Mouse (Mus musculus) right cerebral cortex, adult 2 months (tissue): ENCODE measurements around the gene Zswim3.

Experiments used
- DNase-seq, 2 experiments: peaks; one replicate each; pipeline ENCODE4 v3.0.0; 2021 to 2022; ENCODE audit warnings: low spot score in 2 of 2

Zswim3 gene

GRCm38 (mm10) chr2:164804533-164805331 lies at the start of gene Zswim3, which contains the start of gene Acot8:
Zswim3 (plus strand) TSS chr2:164805098.
Acot8 (minus strand) TSS chr2:164804882.
- DNase-seq: peak; percentile 99 to 100

- no peak for DNase-seq
Observed at GRCm38 (mm10) chr2:164757841-164758240, 47.1 kb upstream of the Zswim3 start.

- DNase-seq: no peak
Observed at GRCm38 (mm10) chr2:164758692-164759091, 46.2 kb upstream of the Zswim3 start.

GRCm38 (mm10) chr2:164760059-164760833 lies 44.7 kb upstream of the Zswim3 start:
- DNase-seq: no peak

- DNase-seq: no peak
Observed at GRCm38 (mm10) chr2:164761502-164761901, 43.4 kb upstream of the Zswim3 start.

- no peak for DNase-seq
Observed at GRCm38 (mm10) chr2:164761971-164762370, 42.9 kb upstream of the Zswim3 start.

GRCm38 (mm10) chr2:164762593-164762992 lies 42.3 kb upstream of the Zswim3 start:
- no peak for DNase-seq

GRCm38 (mm10) chr2:164765841-164766240 lies 39.1 kb upstream of the Zswim3 start:
- peak in 1 of 2 experiments; percentile 35 for DNase-seq

- DNase-seq: no peak
Observed at GRCm38 (mm10) chr2:164767812-164768540, 36.9 kb upstream of the Zswim3 start.

- DNase-seq: peak; percentile 97 to 99
Observed at GRCm38 (mm10) chr2:164769258-164770037, 35.5 kb upstream of the Zswim3 start, which contains the start of gene Ube2c. Ube2c (plus strand) TSS chr2:164769898.

- no peak for DNase-seq
Observed at GRCm38 (mm10) chr2:164770279-164770678, 34.6 kb upstream of the Zswim3 start.

- no peak for DNase-seq
Observed at GRCm38 (mm10) chr2:164771123-164771522, 33.8 kb upstream of the Zswim3 start.

- DNase-seq: no peak
Observed at GRCm38 (mm10) chr2:164773229-164773988, 31.5 kb upstream of the Zswim3 start.

- no peak for DNase-seq
Observed at GRCm38 (mm10) chr2:164773989-164774364, 30.9 kb upstream of the Zswim3 start.

GRCm38 (mm10) chr2:164776130-164776529 lies 28.8 kb upstream of the Zswim3 start:
- no peak for DNase-seq

GRCm38 (mm10) chr2:164776801-164777200 lies 28.1 kb upstream of the Zswim3 start:
- no peak for DNase-seq

GRCm38 (mm10) chr2:164777246-164778014 lies 27.5 kb upstream of the Zswim3 start:
- DNase-seq: no peak

GRCm38 (mm10) chr2:164778015-164778287 lies 26.9 kb upstream of the Zswim3 start:
- DNase-seq: no peak

- no peak for DNase-seq
Observed at GRCm38 (mm10) chr2:164778809-164779208, 26.1 kb upstream of the Zswim3 start.

- DNase-seq: no peak
Observed at GRCm38 (mm10) chr2:164779481-164780086, 25.3 kb upstream of the Zswim3 start, which contains the start of gene Tnnc2. Tnnc2 (minus strand) TSS chr2:164779967.
